Mouse (Mus musculus) brain, embryonic 14.5 days (tissue): ENCODE data around the gene Cab39.

Source experiments
- CTCF ChIP-seq: fragments of 200-500 bp; IDR thresholded peaks from 2 replicates; pipeline ENCODE4 v1.5.1; 2012; ENCODE audit warnings: inconsistent platforms, mild to moderate bottlenecking, moderate library complexity, borderline replicate concordance; ENCODE audit not compliant: insufficient read depth, insufficient read length; ENCODE audit errors: extremely low read depth
- POLR2A ChIP-seq: fragments of 200-500 bp; IDR thresholded peaks from 2 replicates; pipeline ENCODE4 v1.6.1; 2012; ENCODE audit warnings: mild to moderate bottlenecking, inconsistent platforms, borderline replicate concordance; ENCODE audit not compliant: poor library complexity, insufficient read depth, insufficient read length, severe bottlenecking; ENCODE audit errors: extremely low read depth

GRCm38 (mm10) chr1:85809256-85809655 is 16.0 kb downstream of the Cab39 start:
- TF ChIP-seq POLR2A, result no peak
- no peak for TF ChIP-seq CTCF
